Mouse (Mus musculus) 3134 (cell line): ENCODE data around the gene Colgalt1.
A peak's percentile ranks its signal among the peaks of the same experiment; 100 is the strongest.

Experiments used
- DNase-seq: peaks from one replicate; pipeline ENCODE4 v3.0.0-alpha.2; 2011; ENCODE audit warnings: low spot score; ENCODE audit not compliant: insufficient read length; ENCODE audit errors: extremely low read depth

Colgalt1 gene

DNA sequence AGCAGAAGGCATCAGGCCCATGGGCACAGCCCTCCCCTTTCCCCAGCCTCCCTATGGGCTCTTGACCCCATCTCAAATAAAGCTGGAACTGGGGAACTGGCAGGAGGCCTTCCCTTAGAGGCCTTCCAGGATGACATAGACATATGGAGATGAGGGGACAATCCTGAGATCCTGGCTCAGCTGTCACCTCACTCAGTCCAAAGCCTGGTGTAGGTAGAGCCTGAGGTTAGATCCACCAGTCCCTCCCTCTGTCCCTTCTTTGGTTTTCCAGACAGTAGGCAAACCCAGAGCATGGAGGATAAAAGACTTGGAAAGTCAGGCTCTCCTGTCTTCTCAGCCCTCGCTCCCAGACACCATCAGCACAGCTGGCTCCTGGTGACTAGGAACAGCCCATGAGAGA lies 56.1 kb downstream of the Colgalt1 start:
- no peak for DNase-seq

GRCm38 (mm10) chr8:71667256-71667655 lies 56.5 kb downstream of the Colgalt1 start:
- DNase-seq = no peak

DNA sequence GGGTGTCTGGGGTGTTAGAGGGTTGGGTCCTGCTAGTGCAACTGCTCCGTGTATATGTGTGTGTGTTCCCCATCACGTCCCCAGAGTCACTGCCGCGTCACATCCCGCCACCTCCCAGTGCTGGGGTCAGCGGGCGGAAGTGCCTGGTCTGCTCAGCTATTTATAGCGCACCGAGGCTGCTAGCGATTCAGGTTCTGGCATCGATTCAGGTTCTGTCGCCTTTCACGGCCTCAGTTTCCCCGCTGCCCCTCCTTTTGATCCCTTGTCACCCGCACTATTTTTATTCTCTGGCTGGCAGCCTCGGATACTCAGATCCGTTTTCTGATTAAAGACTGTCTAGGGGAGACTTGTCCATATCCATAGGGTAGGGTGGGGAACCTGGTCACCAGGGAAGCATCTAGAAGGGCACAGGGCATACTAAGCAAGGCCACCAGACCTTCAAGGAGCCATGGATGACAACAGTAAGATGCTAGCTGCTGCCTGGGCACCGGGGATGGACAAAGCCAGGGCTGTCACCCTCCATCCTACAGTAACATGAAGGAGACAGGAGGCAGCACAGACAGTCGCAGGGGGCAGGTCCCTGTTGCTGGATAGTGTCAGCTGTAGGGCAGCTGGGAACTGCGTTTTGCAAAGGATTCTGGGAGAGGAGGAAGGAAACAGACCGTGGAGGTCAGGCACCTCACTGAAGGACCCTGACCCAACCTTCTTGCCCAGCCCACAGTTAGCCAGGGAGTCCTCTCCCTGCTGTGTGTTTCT lies 57.6 kb downstream of the Colgalt1 start:
- DNase-seq = peak; percentile 82

- DNase-seq = no peak
Observed at GRCm38 (mm10) chr8:71670198-71670597, 59.4 kb downstream of the Colgalt1 start.

- peak; percentile 72 for DNase-seq
Observed at GRCm38 (mm10) chr8:71670621-71671548, 60.1 kb downstream of the Colgalt1 start.

GRCm38 (mm10) chr8:71671549-71671965 lies 60.8 kb downstream of the Colgalt1 start, which contains the start of gene Unc13a:
Gene Unc13a (minus strand): TSS chr8:71671757.
- peak; percentile 86 for DNase-seq

DNA sequence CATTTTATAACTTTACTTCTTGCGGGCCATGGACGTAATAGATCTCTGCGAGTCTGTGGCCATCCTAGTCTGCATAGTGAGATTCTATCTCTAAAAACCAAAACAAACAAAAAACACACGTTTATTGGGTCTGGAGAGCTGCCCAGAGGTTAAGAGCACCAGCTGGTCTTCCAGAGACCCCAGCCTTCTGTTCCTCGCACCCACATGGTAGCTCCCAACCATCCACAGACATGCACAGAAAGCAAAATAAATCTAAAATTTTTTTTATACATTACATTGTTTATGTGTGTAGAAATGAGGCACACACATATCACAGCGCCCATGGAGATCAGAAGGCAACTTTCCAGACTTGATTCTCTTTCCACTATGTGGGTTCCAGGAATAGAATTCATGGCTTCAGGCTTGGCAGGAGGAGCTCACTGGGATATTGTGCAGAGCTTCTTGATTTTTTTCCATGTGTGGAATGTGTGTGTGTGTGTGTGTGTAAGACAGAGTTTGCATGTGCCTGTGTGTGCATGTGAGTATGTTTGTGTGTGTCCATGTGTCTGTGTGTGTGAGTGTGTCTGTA lies 61.5 kb downstream of the Colgalt1 start:
- DNase-seq = no peak

DNA sequence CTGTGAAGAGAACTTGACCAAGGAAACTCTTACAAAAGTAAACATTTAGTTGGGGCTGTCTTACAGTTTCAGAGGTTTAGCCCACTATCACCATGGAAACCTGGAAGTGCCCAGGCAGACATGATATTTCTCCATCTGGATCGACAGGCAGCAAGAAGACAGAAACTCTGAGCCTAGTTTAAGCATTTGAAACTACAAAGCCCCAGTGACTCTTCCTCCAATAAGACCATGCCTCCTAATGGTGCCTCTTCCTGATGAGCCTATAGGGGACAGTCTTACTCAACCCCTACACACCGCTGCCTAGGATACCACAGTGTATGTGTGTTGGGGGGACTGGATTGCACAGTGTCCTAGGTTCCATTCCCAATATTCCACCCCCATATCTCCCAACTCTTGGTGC lies 63.3 kb downstream of the Colgalt1 start:
- no peak for DNase-seq
